9 mouse cellular contexts compared by ENCODE assay signal in genomic region chr11:60301588-60302208, GRCm38 (mm10). TPM values are rescaled to one million over a fixed set of nuclear protein-coding genes. Genes with fewer than 3 reads are reported as not detected.
DNase-seq lines count a peak whose midpoint lies in the region; ATAC-seq and TF ChIP-seq lines count a peak whose summit lies in the region.
"Had no signal": no experiment of that assay in that cellular context is flagged by ENCODE, and none has a peak within 500 bp of the region (broad histone marks: within the 10 kb centered on the region; RNA-seq: fewer than 3 reads in every experiment).

No protein-coding gene starts in this region.

- peak; percentile 56 for DNase-seq in kidney, adult 2 months
- DNase-seq in kidney, postnatal 25 days: no peak
- DNase-seq in brain, embryonic 14.5 days (ENCODE audit: low read depth): peak; percentile 70
- DNase-seq in frontal cortex, postnatal 14 days (ENCODE audit: low spot score in 2 of 2): no peak
- no peak for DNase-seq in thymus, adult 2 months

- no peak overlapping the region; the same call in 1 of the 2 replicates for H3K4me2 ChIP-seq in hindbrain, embryonic 13.5 days
- no peak overlapping the region for H3K4me2 ChIP-seq in midbrain, embryonic 16.5 days (ENCODE audit: low read length)

- TF ChIP-seq CTCF in kidney, adult 2 months (conservative IDR thresholded peaks at IDR 0.05; ENCODE audit: insufficient read depth, insufficient read length, low read depth, low read length): no peak
- no peak for TF ChIP-seq CTCF in brain, embryonic 14.5 days (IDR thresholded peaks at IDR 0.05; ENCODE audit: borderline replicate concordance, extremely low read depth, insufficient read depth, insufficient read length)
- no peak for TF ChIP-seq CTCF in thymus, adult 2 months (IDR thresholded peaks at IDR 0.05; ENCODE audit: borderline replicate concordance, control insufficient read depth, extremely low read depth, insufficient read depth, low read length, poor library complexity)

- no peak overlapping the region for H3K4me3 ChIP-seq in kidney, adult 2 months (ENCODE audit: insufficient read depth, low read depth, low read length)
- no peak overlapping the region for H3K4me3 ChIP-seq in hindbrain, embryonic 13.5 days
- no peak overlapping the region for H3K4me3 ChIP-seq in midbrain, embryonic 16.5 days (ENCODE audit: low read depth, low read length)
- no peak overlapping the region for H3K4me3 ChIP-seq in thymus, adult 2 months (ENCODE audit: control insufficient read depth, insufficient read depth, low read length)

- peak overlapping the region; percentile 60; the same call in 1 of the 2 replicates for H3K9ac ChIP-seq in hindbrain, embryonic 13.5 days
- peak overlapping the region; percentile 36 for H3K9ac ChIP-seq in midbrain, embryonic 16.5 days (ENCODE audit: low read depth, low read length)

- 35% methylated on average over 5 of the region's 5 CpGs for WGBS in kidney, adult 2 months
- WGBS in hindbrain, embryonic 13.5 days: 30% methylated on average over 5 of the region's 5 CpGs
- 15% methylated on average over 5 of the region's 5 CpGs for WGBS in midbrain, embryonic 16.5 days
- 38% methylated on average over 5 of the region's 5 CpGs for WGBS in thymus, adult 2 months

- H3K36me3 ChIP-seq in kidney, adult 2 months (ENCODE audit: control insufficient read depth, insufficient read depth, low read length): no peaks in the 10 kb centered on the region
- no peaks in the 10 kb centered on the region for H3K36me3 ChIP-seq in hindbrain, embryonic 13.5 days
- H3K36me3 ChIP-seq in midbrain, embryonic 16.5 days (ENCODE audit: control insufficient read depth, insufficient read depth, low read length): no peaks in the 10 kb centered on the region
- no peaks in the 10 kb centered on the region for H3K36me3 ChIP-seq in thymus, adult 2 months (ENCODE audit: control insufficient read depth, insufficient read depth, low read length)

- no peaks in the 10 kb centered on the region for H3K27me3 ChIP-seq in kidney, adult 2 months (replicated peaks; ENCODE audit: control insufficient read depth, insufficient read depth, low read length)
- no peaks in the 10 kb centered on the region for H3K27me3 ChIP-seq in hindbrain, embryonic 13.5 days
- no peaks in the 10 kb centered on the region for H3K27me3 ChIP-seq in midbrain, embryonic 16.5 days (ENCODE audit: control insufficient read depth, insufficient read depth, low read depth, low read length)
- H3K27me3 ChIP-seq in thymus, adult 2 months (ENCODE audit: control insufficient read depth, insufficient read depth, low read length): no peaks in the 10 kb centered on the region

- no peaks in the 10 kb centered on the region for H3K9me3 ChIP-seq in hindbrain, embryonic 13.5 days
- H3K9me3 ChIP-seq in midbrain, embryonic 16.5 days (replicated peaks; ENCODE audit: control insufficient read depth, low read length, poor library complexity, severe bottlenecking): no peaks in the 10 kb centered on the region

- H3K4me1 ChIP-seq in kidney, adult 2 months (ENCODE audit: control insufficient read depth, insufficient read depth, low read length): peaks cover 29% of the 10 kb centered on the region
- H3K4me1 ChIP-seq in hindbrain, embryonic 13.5 days (replicated peaks): peaks cover 48% of the 10 kb centered on the region
- H3K4me1 ChIP-seq in midbrain, embryonic 16.5 days (ENCODE audit: control insufficient read depth, insufficient read depth, low read length): peaks cover 37% of the 10 kb centered on the region
- H3K4me1 ChIP-seq in thymus, adult 2 months (replicated peaks; ENCODE audit: control insufficient read depth, insufficient read depth, low read length): peaks cover 22% of the 10 kb centered on the region

- no peak for ATAC-seq in hindbrain, embryonic 13.5 days (ENCODE audit: low FRiP score)
- peak; percentile 58; the same call in 1 of the 2 replicates for ATAC-seq in midbrain, embryonic 16.5 days
- ATAC-seq in cerebellum, adult (ENCODE audit: insufficient number of reproducible peaks, low FRiP score, low TSS enrichment): no peak

- peak overlapping the region; percentile 72 for H3K27ac ChIP-seq in kidney, adult 2 months (ENCODE audit: insufficient read depth, low read depth, low read length)
- peak overlapping the region; percentile 91 for H3K27ac ChIP-seq in hindbrain, embryonic 13.5 days
- peak overlapping the region; percentile 80 for H3K27ac ChIP-seq in midbrain, embryonic 16.5 days (ENCODE audit: low read length)
- no peak overlapping the region for H3K27ac ChIP-seq in thymus, adult 2 months (ENCODE audit: control insufficient read depth, insufficient read depth, low read length)
- H3K27ac ChIP-seq: macrophage had no signal

- TF ChIP-seq POLR2A in kidney, adult 2 months (IDR thresholded peaks at IDR 0.05; ENCODE audit: low read depth, low read length): no peak
- no peak for TF ChIP-seq POLR2A in brain, embryonic 14.5 days (IDR thresholded peaks at IDR 0.05; ENCODE audit: borderline replicate concordance, extremely low read depth, insufficient read depth, insufficient read length, poor library complexity, severe bottlenecking)
- no peak for TF ChIP-seq POLR2A in thymus, adult 2 months (IDR thresholded peaks at IDR 0.05; ENCODE audit: control insufficient read depth, extremely low read depth, insufficient read depth, low read length, poor library complexity)

RNA-seq across cellular contexts. Expression of gene Tom1l2, which starts 51.0 kb away (rescaled TPM):
- 95.2 and 125 TPM in 2 replicates for polyA plus RNA-seq in kidney, adult 2 months (2012; rRNA removed)
- polyA plus RNA-seq in brain, embryonic 14.5 days (2012; rRNA removed): 69.3 and 82.1 TPM in 2 replicates
- 54.5 and 59.2 TPM in 2 replicates for polyA plus RNA-seq in hindbrain, embryonic 13.5 days (2015; fragmentation: Nextera tagmentation; extraction: Ambion mirVana)
- 66.4 and 74.6 TPM in 2 replicates for polyA plus RNA-seq in midbrain, embryonic 16.5 days (2015; fragmentation: Nextera tagmentation; extraction: Ambion mirVana)
- polyA plus RNA-seq in thymus, adult 2 months (2012; rRNA removed): 85.1 and 99.5 TPM in 2 replicates

RNA-seq across cellular contexts. Expression of gene Drc3, which starts 51.4 kb away (rescaled TPM):
- 2.6 and 2.8 TPM in 2 replicates for polyA plus RNA-seq in kidney, adult 2 months (2012; rRNA removed)
- 6.0 and 7.1 TPM in 2 replicates for polyA plus RNA-seq in brain, embryonic 14.5 days (2012; rRNA removed)
- polyA plus RNA-seq in hindbrain, embryonic 13.5 days (2015; fragmentation: Nextera tagmentation; extraction: Ambion mirVana): 6.3 and 7.9 TPM in 2 replicates
- 6.6 and 7.1 TPM in 2 replicates for polyA plus RNA-seq in midbrain, embryonic 16.5 days (2015; fragmentation: Nextera tagmentation; extraction: Ambion mirVana)
- 2.8 and 5.2 TPM in 2 replicates for polyA plus RNA-seq in thymus, adult 2 months (2012; rRNA removed)
- polyA plus RNA-seq: macrophage had no signal

Comparison
In these comparisons a context has a peak if more than half of its experiments do, and no peak if none do; other contexts are left out.
1. DNase-seq: peak in kidney, adult 2 months (single experiment) and brain, embryonic 14.5 days (single experiment); none in kidney, postnatal 25 days (0 of 2), frontal cortex, postnatal 14 days (0 of 2) and thymus, adult 2 months (single experiment).